Mouse (Mus musculus): ENCODE measurements at regions not wholly inside any gene's neighbourhood (a gene's known extent, or its start where the extent isn't known, plus 50 kb on each side); places are given as distances from the start of the nearest gene placed in this dataset.

- no peak for DNase-seq
Observed at GRCm38 (mm10) chr15:96878796-96879195, 177.0 kb downstream of the Slc38a4 start.

GRCm38 (mm10) chr15:96877931-96878330, 177.8 kb downstream of the Slc38a4 start:
- DNase-seq = no peak

- DNase-seq = no peak
Observed at GRCm38 (mm10) chr15:96877271-96877670, 177.7 kb upstream of the Slc38a2 start.

GRCm38 (mm10) chr15:96874145-96874544, 174.6 kb upstream of the Slc38a2 start:
- DNase-seq = no peak

- no peak for DNase-seq
Observed at GRCm38 (mm10) chr15:96873562-96873961, 174.0 kb upstream of the Slc38a2 start.

GRCm38 (mm10) chr15:96873126-96873525, 173.6 kb upstream of the Slc38a2 start:
- no peak for DNase-seq

- DNase-seq = no peak
Observed at GRCm38 (mm10) chr15:96867701-96868100, 168.2 kb upstream of the Slc38a2 start.

- no peak for DNase-seq
Observed at GRCm38 (mm10) chr15:96865932-96866331, 166.4 kb upstream of the Slc38a2 start.

- no peak for DNase-seq
Observed at GRCm38 (mm10) chr15:96857709-96858108, 158.2 kb upstream of the Slc38a2 start.

GRCm38 (mm10) chr15:96851970-96852768, 152.6 kb upstream of the Slc38a2 start:
- no peak for DNase-seq

GRCm38 (mm10) chr15:96848150-96848549, 148.6 kb upstream of the Slc38a2 start:
- DNase-seq = peak; percentile 27

- DNase-seq = no peak
Observed at GRCm38 (mm10) chr15:96845221-96845620, 145.7 kb upstream of the Slc38a2 start.

- no peak for DNase-seq
Observed at GRCm38 (mm10) chr15:96844290-96844689, 144.8 kb upstream of the Slc38a2 start.

GRCm38 (mm10) chr15:96843589-96843988, 144.1 kb upstream of the Slc38a2 start:
- no peak for DNase-seq

- DNase-seq = no peak
Observed at GRCm38 (mm10) chr15:96842881-96843280, 143.4 kb upstream of the Slc38a2 start.

GRCm38 (mm10) chr15:96836670-96837069, 137.1 kb upstream of the Slc38a2 start:
- no peak for DNase-seq

GRCm38 (mm10) chr15:96834862-96835261, 135.3 kb upstream of the Slc38a2 start:
- no peak for DNase-seq

- DNase-seq = no peak
Observed at GRCm38 (mm10) chr15:96834162-96834843, 134.8 kb upstream of the Slc38a2 start.

GRCm38 (mm10) chr15:96832389-96832788, 132.9 kb upstream of the Slc38a2 start:
- DNase-seq = no peak

- DNase-seq = no peak
Observed at GRCm38 (mm10) chr15:96831256-96831655, 131.7 kb upstream of the Slc38a2 start.

- no peak for DNase-seq
Observed at GRCm38 (mm10) chr15:96830578-96830977, 131.0 kb upstream of the Slc38a2 start.

- DNase-seq = no peak
Observed at GRCm38 (mm10) chr15:96829941-96830340, 130.4 kb upstream of the Slc38a2 start.

- no peak for DNase-seq
Observed at GRCm38 (mm10) chr15:96828681-96829080, 129.2 kb upstream of the Slc38a2 start.

GRCm38 (mm10) chr15:96827931-96828330, 128.4 kb upstream of the Slc38a2 start:
- DNase-seq = no peak
